Mouse (Mus musculus) heart, adult 9 months (tissue): Measurements from ENCODE around the gene Hipk2.
A peak's percentile ranks its signal among the peaks of the same experiment; 100 is the strongest.
"Not testable (repeated sequence)": the region's sequence is repeated elsewhere in the genome, so short reads cannot be mapped to it uniquely, and the experiment has no call there.

Source experiments
- DNase-seq, 2 experiments: peaks; one replicate each; pipeline ENCODE4 v3.0.0; 2022; ENCODE audit warnings: low spot score in 2 of 2

Gene Hipk2

GRCm38 (mm10) chr6:38702810-38703399 lies 173.1 kb downstream of the Hipk2 start:
- DNase-seq, result peak in 1 of 2 experiments; percentile 37

GRCm38 (mm10) chr6:38701421-38701820 lies 174.5 kb downstream of the Hipk2 start:
- DNase-seq, result no peak

DNA sequence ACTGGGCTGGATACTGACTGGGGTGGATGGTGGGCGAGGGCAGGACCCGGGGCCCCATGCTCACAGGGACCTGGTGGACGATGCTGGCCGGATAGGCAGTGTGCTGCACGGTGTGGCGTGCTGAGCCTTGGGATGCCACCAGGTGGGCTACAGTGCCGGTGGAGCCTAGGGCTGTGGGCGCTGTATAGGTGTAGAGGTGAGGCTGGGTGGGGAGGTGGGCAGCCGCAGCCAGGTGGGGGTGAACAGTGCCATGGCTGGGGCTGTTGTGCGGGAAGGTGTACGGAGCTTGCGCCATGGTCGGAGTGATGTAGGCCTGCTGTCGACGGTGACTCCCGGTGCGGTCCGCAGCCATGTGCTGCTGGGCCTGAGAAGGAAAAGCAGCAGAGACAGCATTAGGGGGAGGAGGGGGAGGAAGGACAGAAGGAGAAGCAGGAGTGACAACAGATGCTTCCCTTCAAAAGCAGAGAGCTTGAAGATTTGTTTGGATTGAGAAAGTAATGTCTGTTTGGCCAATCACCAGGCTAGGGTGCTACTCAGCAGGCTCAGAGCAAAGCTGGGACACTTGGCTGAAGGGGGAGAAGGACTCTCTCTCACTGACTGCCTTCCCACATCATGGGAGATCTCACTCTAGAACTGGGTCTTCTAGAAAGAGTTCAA lies 177.6 kb downstream of the Hipk2 start:
- DNase-seq, result no peak

GRCm38 (mm10) chr6:38696570-38696969 lies 179.4 kb downstream of the Hipk2 start:
- DNase-seq, result no peak

GRCm38 (mm10) chr6:38695380-38696054 lies 180.4 kb downstream of the Hipk2 start:
- DNase-seq, result peak; percentile 42 to 66

GRCm38 (mm10) chr6:38692556-38692955 lies 183.4 kb downstream of the Hipk2 start:
- DNase-seq, result no peak

DNA sequence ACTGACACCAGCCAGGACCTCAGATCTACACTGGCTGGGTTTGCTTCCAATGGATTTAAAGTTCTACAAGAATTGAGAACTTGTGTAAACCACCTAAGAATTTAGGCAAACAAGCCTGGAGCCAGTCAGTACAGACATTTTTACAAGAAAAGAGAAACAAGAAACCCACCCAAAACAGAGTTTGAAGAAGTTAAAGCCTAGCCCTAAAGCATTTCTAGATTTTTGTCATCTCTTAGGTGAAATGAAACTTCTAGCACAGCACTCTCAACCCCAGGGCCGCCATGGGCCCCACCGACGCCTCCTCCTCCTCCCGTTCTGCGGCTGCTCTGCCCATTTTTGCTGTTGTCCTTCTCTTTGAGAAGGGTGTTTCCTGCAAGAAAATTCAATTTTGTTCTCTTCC lies 184.9 kb downstream of the Hipk2 start:
- no peak for DNase-seq

DNA sequence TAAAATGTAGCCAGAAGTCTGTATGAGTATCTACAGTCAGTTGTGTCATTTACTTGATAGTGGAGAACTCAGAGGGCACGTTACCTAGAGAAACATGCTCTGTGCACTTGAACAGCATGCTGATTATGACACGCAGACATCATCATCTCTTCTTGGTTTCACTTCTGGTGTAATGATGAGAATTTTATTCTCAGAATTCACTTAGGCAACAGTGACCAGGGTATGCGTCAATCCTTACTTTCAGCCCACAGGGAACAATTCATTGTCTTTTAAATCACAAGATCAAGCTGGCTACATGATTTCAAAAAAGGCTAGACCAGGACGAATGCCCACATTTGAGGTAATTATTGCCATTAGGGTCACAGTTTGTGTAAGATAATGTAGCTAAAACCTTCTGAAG lies 185.3 kb downstream of the Hipk2 start:
- no peak for DNase-seq

DNA sequence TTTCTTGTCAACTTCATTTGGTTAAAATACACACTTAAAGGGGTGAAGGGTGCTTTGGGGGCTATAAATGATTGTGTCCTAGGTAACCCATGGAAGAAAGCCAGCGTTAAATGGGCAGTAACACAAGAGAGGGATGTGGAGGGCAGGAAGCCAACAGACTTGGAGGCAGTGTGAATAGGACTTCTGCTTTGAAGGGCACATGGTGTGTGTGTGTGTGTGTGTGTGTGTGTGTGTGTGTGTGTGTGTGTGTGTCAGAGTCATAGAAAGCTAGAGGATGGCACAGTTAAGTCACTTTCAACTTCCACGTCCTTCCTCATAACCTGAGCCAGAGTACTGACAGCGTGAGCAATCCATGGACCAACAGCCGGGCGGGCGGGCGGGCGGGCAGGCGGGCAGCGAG lies 187.1 kb downstream of the Hipk2 start:
- DNase-seq, result no peak

- DNase-seq, result no peak
Measured at GRCm38 (mm10) chr6:38687216-38687615, 188.7 kb downstream of the Hipk2 start.

GRCm38 (mm10) chr6:38682532-38682931 lies 193.4 kb downstream of the Hipk2 start:
- no peak for DNase-seq

DNA sequence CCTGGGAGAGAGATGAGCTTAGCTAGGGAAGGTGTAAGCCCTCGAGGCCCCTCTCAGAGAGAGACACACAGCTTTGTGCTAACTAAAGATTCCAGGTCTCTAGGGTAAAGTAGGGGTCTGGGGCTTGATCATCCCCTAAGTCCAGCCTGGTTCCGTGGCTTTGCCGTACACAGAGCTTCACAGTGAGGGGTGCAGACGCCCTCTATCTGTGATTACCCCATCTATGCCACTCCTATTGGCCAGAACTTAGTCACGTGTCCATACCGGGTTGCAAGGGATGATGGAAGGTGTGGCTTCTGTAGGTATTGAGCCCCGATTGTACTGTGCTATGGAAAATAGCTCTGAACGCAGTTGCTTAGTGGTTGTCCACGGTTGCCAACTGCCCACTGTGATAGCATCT lies 198.3 kb downstream of the Hipk2 start:
- no peak for DNase-seq

DNA sequence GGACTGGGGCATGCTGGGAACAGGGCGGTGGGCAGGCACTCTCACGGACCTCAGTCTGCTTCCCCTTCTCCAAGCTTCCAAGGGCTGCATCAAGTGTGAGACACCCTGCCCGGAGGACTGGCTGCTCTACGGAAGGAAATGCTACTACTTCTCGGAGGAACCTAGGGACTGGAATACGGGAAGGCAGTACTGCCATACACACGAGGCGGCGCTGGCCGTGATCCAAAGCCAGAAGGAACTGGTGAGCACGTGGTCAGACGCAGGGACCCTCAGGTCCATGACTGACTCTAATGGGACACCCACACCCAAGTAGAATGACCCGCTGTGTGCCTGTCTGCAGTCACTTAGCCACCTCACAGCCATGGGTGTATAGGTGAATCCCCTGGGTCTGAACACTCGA lies 199.2 kb downstream of the Hipk2 start:
- DNase-seq, result no peak

DNA sequence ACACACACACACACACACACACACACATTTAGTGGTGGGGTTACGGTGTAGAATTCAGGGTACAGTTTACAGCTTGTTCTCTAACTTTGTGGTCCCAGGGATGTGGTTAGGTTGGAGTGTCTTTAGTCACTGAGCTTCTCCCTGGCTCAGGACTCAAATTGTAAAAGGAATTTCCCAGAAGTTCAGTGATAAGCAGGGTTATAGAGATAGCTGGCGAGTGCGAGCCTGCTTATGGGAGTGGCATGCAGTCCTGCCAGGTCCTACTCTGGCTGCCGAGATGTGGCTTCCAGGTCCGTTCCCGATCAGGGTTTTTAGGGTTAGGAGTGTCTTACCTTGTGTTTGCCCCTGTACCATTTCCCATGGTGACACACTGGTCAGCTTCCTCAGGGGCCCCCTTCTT lies 199.7 kb downstream of the Hipk2 start:
- DNase-seq, result no peak

DNA sequence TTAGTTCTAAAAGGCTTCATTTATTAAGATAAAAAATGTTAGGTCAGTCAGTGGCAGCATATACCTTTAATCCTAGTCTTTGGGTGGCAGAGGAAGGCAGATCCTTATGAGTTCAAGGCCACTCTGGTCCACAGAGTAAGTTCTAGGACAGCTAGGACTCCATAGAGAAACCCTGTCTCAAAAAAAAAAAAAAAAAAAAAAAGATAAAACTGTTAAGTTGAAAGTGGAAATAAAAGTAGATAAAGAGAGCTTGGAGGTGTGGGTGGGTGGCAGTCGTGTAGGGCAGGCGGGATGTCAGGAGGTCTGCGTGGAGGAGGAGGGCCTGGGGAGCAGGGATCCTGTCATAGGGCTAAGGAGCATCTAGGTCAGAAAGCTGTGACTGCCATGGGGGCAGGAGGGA lies 204.0 kb downstream of the Hipk2 start:
- no peak for DNase-seq

DNA sequence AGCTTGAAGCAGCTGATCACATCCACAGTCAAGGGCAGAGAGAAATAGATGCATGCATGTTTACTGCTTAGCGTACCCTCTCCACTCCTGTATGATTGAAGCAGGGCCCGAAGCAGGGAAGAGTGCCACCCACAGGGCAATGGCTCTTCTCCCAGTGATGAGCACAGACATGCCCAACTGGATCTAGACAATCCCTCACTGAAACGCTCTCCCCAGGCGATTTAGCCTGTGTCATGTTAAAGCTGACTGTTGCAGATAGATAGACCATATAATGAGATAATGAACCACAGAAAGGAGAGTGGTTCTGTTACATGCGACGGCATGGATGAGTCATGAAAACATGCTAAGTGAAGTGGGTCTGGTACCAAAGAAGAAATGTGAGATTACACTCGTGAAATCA lies 204.7 kb downstream of the Hipk2 start:
- no peak for DNase-seq

GRCm38 (mm10) chr6:38670488-38670887 lies 205.5 kb downstream of the Hipk2 start:
- DNase-seq, result not testable (repeated sequence)

- no peak for DNase-seq
Measured at GRCm38 (mm10) chr6:38669580-38669979, 206.4 kb downstream of the Hipk2 start.

DNA sequence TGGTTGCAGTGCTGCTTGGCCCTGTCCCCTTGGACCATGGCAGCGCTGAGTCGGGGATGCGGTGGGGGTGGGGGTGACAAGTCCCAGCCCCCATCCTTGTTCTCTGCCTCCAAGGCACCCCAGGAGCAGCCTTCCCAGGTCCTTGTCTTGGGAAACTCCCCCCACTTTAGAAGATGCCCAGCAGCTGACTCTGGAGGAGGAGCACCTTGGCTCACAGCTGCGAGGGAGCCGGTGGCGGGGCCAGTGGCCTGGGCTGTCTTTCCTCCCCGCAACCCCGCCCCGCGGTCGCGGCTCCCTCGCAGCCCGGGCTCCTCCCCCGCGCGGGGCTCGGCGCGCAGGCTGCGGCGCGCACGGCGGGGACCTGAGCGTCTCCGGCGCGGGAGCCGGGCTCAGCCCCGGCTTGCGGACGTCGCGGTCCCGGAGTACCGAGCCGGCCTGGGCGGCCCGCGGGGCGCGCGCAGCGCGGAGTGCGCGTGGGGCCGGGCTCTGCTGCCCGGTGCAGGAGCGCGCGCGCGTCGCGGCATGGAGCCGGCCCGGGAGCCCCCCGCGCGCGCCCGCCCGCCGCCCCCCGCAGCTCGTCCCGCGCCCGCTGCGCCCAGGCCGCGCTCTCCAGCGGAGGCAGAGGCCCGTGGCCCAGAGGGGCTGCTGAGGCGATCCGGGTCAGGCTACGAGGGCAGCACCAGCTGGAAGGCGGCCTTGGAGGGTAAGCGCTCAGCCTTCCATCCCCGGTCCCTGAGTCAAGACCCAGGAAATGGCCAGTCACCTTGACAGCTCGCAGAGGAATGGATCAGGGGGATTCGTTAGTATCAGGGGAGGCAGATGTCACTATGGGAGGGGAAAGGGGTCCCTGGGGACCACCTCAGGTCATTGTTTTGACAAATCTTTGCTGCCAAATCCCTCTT lies 213.0 kb downstream of the Hipk2 start, which contains the start of gene Clec2l:
Gene Clec2l (plus strand): TSS at position 356 of the 902 bp plus-strand sequence.
- no peak for DNase-seq

DNA sequence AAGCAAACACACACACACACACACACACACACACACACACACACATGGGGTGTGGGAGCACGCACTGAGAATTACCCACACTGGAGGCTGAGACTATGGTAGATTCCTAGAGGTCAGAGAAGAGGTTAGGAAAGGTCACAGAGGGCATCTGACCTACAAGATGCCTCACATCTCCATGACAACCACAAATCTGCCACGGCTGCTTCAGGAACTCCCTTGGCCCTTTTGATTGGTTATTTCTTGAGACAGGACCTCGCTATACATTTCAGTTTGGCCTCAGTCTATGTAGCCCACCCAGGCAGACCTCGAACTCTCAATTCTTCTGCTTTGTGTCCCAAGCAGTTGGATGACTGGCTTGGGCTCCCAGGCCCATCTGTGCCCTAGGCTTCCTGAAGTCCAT lies 214.3 kb downstream of the Hipk2 start:
- no peak for DNase-seq

DNA sequence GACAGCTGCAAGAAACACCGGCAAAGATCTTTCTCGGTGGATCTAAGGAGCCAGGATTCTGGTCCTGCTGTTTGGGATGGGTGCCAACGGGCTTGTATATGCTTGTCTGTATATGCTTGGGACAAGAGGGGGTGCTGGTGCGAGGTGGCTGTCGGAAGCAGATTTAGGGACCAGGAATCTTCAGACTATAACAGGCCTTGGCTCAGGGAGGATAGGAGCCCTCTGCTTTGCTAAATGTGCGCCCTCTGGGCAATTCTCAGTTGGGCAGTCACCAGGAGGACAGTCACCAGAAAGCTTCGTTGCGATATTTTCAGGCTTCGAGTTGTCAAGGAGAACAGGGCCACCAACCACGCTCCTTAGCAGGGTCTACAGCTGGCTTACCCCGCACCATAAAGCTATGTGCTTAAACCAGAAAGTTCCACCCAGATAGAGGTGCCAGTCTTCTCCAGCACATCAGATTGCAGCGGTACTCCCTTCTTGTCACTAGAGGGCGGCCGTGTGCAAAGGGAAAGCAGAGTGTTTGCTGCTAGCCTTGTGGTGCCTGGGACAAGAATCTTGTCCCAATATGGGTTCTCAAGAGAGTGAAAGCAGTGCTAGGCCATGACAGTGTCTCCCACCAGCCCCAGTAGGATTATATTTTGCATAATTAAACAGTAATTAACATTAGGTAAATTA lies 225.6 kb downstream of the Hipk2 start:
- peak in 1 of 2 experiments; percentile 35 for DNase-seq

- DNase-seq, result no peak
Measured at GRCm38 (mm10) chr6:38649545-38649944, 226.4 kb downstream of the Hipk2 start.
